Mouse (Mus musculus): ENCODE measurements around the gene Zfp143.
A peak's percentile ranks its signal among the peaks of the same experiment; 100 is the strongest.

- TF ChIP-seq CTCF (IDR thresholded peaks at IDR 0.05; ENCODE audit: insufficient read depth, low read length), result no peak
- TF ChIP-seq POLR2A (IDR thresholded peaks at IDR 0.05; ENCODE audit: borderline replicate concordance, extremely low read depth, low read depth, low read length), result peak; percentile 89; the same call in 1 of the 2 replicates
Measured at GRCm38 (mm10) chr7:110018117-110018630, 42.8 kb upstream of the Zfp143 start, which contains the start of gene Ipo7.
